Mouse (Mus musculus) kidney, postnatal 4 days (tissue): ENCODE measurements around the gene Pax8.

Experiments used
- DNase-seq, 2 experiments: peaks; one replicate each; pipeline ENCODE4 v3.0.0; 2021; ENCODE audit warnings: mixed read lengths in 2 of 2

The Pax8 gene

DNA sequence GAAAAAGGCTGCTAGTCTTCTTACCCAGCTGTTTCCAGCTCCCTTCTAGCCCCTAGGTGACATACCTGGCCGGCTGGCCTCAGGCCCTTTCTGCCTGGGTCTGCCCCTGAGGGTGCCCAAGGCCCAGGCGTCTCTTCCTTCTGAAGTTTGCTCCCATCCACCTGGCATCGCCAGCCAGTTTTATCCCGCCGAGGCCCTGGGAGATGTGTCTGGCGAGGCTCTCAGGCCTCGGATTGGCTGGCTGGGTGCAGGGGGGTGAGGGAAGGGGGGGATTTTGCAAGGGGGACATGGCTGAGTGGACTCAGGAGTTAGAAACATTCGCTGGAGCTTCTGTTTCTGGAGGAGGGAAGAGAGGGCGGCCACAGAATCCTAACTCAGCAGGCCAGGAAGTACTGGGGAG lies at the start of gene Pax8:
Gene Pax8, minus strand, starts transcription at position 180 of the 400 bp plus-strand sequence.
- DNase-seq, result peak; percentile 86 to 93

GRCm38 (mm10) chr2:24521430-24522226 lies 46.2 kb upstream of the Pax8 start:
- peak; percentile 80 to 85 for DNase-seq

GRCm38 (mm10) chr2:24520576-24521272 lies 45.3 kb upstream of the Pax8 start:
- peak; percentile 23 to 56 for DNase-seq

GRCm38 (mm10) chr2:24516946-24517345 lies 41.5 kb upstream of the Pax8 start:
- no peak for DNase-seq

DNA sequence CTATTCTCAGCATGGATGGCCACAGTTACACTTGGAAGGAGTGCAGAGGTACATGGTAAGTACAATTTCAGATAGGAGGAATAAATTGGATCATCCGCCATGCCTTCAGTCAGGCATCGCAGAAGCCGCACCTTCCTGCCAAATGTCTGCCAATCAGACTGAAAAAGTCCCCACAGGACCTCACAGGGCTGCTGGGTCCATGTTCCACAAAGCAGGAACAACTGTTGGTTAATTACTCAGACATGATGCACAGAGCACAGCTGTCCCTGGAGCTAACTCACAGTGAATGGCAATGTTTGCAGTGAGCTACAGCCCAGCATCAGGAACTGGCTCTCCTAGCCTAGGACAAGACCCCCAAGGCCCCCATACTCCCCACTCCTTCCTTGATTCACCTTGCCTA lies 32.0 kb upstream of the Pax8 start:
- DNase-seq, result no peak

DNA sequence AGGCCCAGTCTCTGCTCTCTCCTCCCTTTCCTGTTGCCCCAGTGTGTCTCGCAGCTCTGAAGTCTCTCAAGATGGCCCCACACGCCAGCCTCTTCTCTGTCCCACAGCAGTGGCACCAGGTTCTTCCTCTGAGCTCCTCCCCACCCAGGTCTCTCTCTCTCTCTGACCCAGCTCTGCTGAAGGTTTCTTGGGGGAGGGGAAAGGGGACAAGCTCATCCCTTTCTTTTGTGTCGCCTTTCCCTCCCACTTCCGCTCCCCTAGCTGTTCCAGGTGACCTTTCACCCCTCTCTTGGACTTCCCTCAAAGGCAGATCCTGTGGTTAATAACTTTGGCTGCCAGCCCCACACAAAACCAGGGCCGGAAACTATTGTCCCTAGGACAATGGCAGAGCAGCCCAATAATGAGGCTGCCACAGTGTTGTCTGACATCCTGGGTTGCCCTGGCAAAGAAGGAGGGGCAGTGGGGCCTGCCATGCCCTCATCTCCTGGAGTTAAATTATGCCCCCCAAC lies 27.6 kb upstream of the Pax8 start:
- peak; percentile 59 to 70 for DNase-seq

- no peak for DNase-seq
These were observed 25.5 kb upstream of the Pax8 start for GRCm38 (mm10) chr2:24500921-24501320.

DNA sequence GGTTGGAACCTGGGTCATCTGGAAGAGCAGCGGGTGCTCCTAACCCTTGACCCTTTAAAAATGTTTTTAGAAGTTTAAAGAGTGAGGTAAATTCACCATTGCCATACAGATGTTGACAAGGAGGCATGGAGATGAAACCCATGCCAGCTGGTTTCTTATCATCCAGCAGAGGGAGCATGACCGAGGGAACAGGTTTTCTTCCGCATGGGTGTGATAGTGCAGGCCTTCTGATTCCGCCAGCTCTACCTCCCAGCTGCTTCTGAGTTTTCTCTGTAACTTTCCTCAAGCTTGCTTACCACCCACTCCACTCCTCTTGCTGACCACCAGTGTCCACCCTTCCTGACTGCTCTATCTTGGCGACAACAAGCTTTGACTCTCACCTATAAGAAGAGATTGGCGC lies 15.2 kb upstream of the Pax8 start:
- peak in 1 of 2 experiments; percentile 52 for DNase-seq

- DNase-seq, result peak in 1 of 2 experiments; percentile 9
These were observed 13.3 kb upstream of the Pax8 start for GRCm38 (mm10) chr2:24488660-24489059.

- no peak for DNase-seq
These were observed 11.8 kb upstream of the Pax8 start for GRCm38 (mm10) chr2:24487056-24487825.

DNA sequence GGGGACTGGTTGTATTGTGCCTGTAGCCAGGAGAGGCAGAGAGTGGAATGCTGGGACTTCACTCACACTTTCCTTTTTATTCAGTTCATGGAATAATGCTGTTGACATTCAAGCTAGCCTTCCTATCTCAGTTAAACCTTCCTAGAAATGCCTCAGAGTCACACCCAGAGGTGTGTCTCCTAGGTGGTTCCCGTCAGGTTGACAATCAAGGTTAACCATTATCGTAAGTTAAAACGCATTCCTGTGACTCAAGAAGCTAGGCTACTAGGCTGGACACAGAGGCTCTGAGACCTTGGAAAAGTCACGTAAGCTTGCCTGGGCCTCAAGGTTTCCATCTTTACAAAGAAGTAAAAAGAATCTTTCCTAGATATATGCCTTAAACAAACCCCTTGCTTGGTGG lies 10.0 kb upstream of the Pax8 start:
- DNase-seq, result no peak

GRCm38 (mm10) chr2:24479906-24480305 lies 4.5 kb upstream of the Pax8 start:
- DNase-seq, result peak in 1 of 2 experiments; percentile 50

GRCm38 (mm10) chr2:24479151-24479550 lies 3.8 kb upstream of the Pax8 start:
- peak; percentile 50 to 69 for DNase-seq

DNA sequence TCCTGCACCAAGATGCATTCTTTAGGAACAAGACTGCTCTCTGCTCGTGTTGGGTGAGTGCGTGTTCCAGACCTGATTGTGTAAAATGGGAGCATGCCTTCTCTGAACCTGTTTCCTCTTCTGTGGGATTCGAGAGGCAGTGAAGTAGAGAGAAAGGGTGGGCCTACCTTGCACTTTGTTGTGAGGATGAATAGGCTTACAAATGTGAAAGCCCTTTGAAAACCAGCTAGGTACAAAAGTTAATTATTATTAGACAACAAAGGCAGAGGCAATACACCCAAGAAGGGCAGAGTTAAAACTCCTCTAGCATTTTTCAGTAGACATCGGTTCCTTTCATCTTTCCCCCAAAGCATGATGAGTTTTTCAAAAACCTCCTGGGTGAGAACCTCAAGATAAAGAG lies 3.2 kb upstream of the Pax8 start:
- peak in 1 of 2 experiments; percentile 31 for DNase-seq

DNA sequence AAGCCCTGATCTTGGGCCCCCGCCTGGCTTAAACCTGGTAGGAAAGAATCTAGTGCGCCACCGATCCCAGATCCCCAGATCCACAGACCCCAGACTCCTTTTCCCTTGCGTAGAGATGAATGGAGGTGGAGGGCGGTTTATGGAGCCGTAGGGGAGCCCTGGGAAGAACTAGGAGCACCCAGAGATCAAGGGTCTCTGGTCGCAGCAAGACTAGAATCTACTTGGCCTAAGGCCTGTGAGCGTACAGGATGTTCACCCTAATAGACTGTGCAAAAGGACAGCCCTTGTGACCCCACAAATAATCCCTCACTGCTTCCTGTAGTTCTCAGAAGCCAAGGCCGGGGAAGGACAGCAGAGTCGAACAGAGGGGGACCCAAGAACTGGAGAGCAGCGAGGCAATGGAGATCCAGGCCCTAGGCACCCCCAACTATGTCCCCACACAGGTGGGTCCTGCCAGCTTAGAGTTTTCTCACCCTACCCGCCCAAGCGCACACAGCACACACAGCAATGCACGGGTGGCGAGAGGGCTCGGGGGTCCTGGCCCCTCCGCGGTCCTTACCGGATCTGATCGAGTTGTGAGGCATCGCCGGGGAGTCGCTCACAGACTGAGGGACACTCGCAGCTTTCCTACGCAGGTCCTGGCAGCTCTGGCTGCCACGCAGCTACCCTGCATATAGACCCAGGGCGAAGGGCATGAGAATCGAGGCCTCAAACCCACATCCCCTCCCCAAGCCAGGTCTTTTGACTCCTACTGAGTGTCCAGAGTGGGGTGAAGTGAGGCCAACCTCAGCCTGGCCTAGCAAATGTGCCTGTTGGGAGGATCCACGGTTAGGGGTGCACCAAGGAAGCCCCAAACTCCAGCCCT lies 653 bp downstream of the Pax8 start:
- DNase-seq, result peak in 1 of 2 experiments; percentile 53

GRCm38 (mm10) chr2:24473641-24474511 lies 1.5 kb downstream of the Pax8 start:
- DNase-seq, result peak in 1 of 2 experiments; percentile 49

DNA sequence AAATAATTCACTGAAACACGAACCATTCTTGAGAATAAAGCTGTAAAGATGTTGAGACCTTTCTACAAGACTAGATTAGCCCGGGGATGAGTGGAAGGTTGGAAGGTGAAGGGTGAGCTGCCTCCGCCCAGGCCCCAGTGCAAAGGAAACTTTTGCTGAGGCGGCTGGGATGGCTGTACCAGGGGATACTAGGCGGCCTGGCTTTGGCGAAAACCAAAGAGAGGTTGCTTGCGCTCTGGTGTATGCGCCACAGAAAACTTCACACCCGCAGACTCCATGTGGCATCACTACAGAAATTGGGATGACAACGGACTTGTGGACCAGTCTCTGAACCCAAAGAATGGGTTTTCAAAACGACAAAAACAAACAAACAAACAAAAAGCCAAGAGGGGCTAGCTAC lies 2.7 kb downstream of the Pax8 start:
- peak in 1 of 2 experiments; percentile 53 for DNase-seq

DNA sequence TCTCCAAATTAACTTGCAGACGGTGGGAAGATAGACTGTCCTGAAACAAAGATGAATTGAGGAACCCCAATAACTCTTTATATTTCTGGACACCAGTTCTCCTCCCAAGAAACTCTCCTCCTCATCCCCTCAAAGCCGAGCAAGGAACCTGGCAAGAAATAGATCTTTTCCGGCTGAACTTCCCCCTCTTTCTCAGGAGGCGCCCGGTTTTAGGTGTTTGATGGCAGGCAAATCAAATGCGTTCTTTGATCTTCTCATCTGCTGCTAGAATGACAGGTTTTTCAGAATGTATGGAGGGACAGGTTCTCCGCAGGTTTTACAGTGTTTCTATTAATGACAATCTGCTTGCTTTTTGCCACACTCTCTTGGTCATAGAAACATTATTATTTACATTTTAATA lies 3.3 kb downstream of the Pax8 start:
- DNase-seq, result no peak

DNA sequence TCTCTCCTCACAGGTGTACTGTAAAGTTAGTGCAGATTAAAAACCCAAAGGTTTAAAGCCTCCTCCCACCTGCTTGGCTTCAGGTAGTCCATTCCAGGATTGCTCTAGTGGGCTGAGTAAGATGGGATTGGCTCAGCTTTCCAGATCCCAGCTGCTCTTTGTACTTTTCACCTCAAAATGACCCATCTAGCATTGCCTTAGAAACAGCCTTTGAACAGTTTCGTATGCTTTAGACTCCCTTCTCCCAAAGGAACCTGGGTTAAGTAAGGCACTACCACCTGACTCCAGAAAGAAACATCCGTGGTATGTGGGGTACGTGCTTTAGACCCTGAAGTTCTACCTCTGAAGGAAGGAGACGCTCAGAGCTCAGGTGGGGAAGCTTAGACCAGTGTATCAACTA lies 6.3 kb downstream of the Pax8 start:
- no peak for DNase-seq

DNA sequence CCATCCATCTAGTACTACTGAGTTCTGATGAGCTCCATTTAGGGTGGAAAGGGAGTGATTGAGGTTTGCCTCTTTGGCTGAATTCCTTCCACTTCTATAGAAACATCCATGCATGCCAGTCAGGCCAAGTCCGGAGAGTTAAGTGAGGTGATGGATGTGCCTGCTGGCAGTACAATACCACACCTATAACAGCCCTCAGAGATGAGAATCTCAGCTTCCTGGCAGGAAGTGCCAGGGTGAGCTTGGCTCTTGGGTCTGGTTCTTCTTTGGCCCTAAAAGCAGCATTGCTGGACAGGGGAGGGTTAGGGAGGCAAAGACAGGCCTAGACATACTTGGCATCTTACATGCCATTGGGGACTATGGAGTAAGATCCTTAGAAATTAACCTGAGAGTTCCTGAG lies 7.0 kb downstream of the Pax8 start:
- DNase-seq, result no peak

GRCm38 (mm10) chr2:24467156-24467555 lies 8.2 kb downstream of the Pax8 start:
- no peak for DNase-seq
